Mouse (Mus musculus) telencephalon, adult 2 months (tissue): ENCODE measurements around the gene Gm8947.
"Not testable (repeated sequence)": the region's sequence is repeated elsewhere in the genome, so short reads cannot be mapped to it uniquely, and the experiment has no call there.

Experiments used
- DNase-seq: peaks from one replicate; pipeline ENCODE4 v3.0.0-alpha.2; 2011; ENCODE audit warnings: low read depth, low spot score

Gm8947 gene

GRCm38 (mm10) chr1:151192075-151192474 lies at the start of gene Gm8947:
TSS of gene Gm8947 (plus strand) at chr1:151192376.
- not testable (repeated sequence) for DNase-seq

- no peak for DNase-seq
Measured at GRCm38 (mm10) chr1:151144471-151145146, 47.6 kb upstream of the Gm8947 start.

- no peak for DNase-seq
Measured at GRCm38 (mm10) chr1:151147801-151148200, 44.4 kb upstream of the Gm8947 start.

GRCm38 (mm10) chr1:151150211-151150610 lies 42.0 kb upstream of the Gm8947 start:
- DNase-seq, result no peak

- no peak for DNase-seq
Measured at GRCm38 (mm10) chr1:151151089-151151488, 41.1 kb upstream of the Gm8947 start.

- no peak for DNase-seq
Measured at GRCm38 (mm10) chr1:151153056-151153652, 39.0 kb upstream of the Gm8947 start.

GRCm38 (mm10) chr1:151154131-151154530 lies 38.0 kb upstream of the Gm8947 start:
- DNase-seq, result not testable (repeated sequence)

- DNase-seq, result no peak
Measured at GRCm38 (mm10) chr1:151156129-151156528, 36.0 kb upstream of the Gm8947 start.

GRCm38 (mm10) chr1:151156777-151157632 lies 35.2 kb upstream of the Gm8947 start:
- DNase-seq, result no peak

GRCm38 (mm10) chr1:151157963-151158856 lies 34.0 kb upstream of the Gm8947 start:
- no peak for DNase-seq

- DNase-seq, result no peak
Measured at GRCm38 (mm10) chr1:151158857-151159510, 33.2 kb upstream of the Gm8947 start.

- no peak for DNase-seq
Measured at GRCm38 (mm10) chr1:151166031-151166430, 26.1 kb upstream of the Gm8947 start.

- no peak for DNase-seq
Measured at GRCm38 (mm10) chr1:151167297-151168047, 24.7 kb upstream of the Gm8947 start.

- no peak for DNase-seq
Measured at GRCm38 (mm10) chr1:151168637-151169036, 23.5 kb upstream of the Gm8947 start.

- DNase-seq, result peak; percentile 62
Measured at GRCm38 (mm10) chr1:151171572-151172461, 20.4 kb upstream of the Gm8947 start.

- no peak for DNase-seq
Measured at GRCm38 (mm10) chr1:151177030-151177936, 14.9 kb upstream of the Gm8947 start.

- no peak for DNase-seq
Measured at GRCm38 (mm10) chr1:151177937-151178271, 14.3 kb upstream of the Gm8947 start.

- no peak for DNase-seq
Measured at GRCm38 (mm10) chr1:151178505-151179083, 13.6 kb upstream of the Gm8947 start.
